Mouse (Mus musculus) neural tube, postnatal 0 days (tissue): ENCODE results near the gene Olfr432. TPM values are rescaled to one million over a fixed set of nuclear protein-coding genes. Genes with fewer than 3 reads are reported as not detected.

Source experiments
- polyA plus RNA-seq: library from polyadenylated mRNA; unstranded; fragments of >200 nt; fragmentation: Nextera tagmentation; extraction: Ambion mirVana; gene quantifications from 2 replicates; pipeline ENCODE4 v1.2.1, GENCODE M21; 2015

The Olfr432 gene
- not detected in 2 replicates for polyA plus RNA-seq

DNA sequence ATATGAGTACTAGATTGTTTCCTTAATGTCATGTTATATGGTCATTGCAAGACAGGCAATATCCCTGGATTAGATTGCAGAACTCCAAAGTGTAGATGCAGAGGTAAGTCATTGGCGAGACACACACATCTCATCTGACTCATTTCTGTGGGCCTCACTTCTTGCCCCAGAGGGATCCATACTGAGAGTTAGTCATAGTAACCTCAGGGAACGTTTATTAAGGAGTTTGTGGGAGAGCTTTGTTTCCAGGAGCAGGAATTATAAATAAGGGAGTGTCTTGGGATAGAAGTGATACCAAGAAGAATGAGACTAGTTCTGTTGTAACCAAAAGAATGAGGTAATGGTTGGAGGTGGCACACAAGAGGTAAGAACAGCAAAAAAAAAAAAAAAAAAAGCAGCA is at the start of gene Olfr432:
Gene Olfr432, plus strand, starts transcription at position 313 of the 400 bp plus-strand sequence.

DNA sequence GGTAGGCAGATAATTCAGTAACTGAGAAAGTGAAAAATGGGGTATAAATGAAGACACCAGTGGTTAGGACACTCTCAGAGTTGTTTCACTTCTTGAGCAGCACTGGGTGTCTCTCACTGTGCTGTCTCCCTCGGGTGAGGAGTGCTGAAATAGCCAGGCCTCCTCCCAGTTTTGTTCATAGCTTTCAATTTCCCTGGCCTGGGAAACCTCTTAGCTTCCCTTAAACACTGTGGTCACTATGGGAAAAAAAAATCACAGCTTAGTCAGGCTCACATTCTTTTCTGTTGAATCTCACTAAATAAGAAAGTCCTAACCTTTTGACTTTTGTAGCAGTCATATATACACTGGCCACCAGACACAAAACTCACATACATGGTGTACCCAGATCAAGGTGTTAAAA is 17.3 kb upstream of the Olfr432 start, which contains the start of gene Ifi205:
Gene Ifi205, minus strand, starts transcription at position 113 of the 400 bp plus-strand sequence.

DNA sequence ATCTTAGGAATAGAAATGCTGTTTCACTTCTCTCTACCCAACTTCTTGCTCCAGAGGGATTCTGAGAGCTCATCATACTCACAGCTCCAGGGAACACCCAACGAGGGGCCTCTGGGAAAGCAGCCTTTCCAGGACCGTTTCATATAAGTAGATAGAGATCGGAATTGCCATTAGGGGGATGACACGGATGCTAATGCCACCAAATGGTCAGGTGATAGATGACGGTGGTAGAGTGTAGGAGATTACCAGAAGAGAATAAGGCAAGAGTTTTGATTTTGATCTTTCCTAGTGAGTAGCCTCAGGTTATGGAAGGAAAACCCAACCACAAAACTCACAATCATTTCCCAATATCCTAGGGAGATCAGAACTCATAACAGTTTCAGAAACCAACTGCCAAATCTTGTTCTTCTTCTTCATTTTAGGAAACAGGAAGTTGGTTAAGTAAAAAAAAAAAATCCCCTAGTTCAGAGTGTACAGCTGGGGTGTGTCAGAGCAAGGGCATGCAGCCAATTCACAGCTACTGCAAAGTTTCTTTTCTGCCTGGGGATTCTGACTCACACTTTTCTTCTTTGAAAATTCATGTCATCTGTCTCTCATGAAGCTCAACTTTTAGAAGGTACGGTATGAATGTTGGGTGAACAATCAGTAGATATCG is 8.4 kb upstream of the Olfr432 start, which contains the start of gene Olfr433:
Gene Olfr433, plus strand, starts transcription at position 183 of the 655 bp plus-strand sequence.

DNA sequence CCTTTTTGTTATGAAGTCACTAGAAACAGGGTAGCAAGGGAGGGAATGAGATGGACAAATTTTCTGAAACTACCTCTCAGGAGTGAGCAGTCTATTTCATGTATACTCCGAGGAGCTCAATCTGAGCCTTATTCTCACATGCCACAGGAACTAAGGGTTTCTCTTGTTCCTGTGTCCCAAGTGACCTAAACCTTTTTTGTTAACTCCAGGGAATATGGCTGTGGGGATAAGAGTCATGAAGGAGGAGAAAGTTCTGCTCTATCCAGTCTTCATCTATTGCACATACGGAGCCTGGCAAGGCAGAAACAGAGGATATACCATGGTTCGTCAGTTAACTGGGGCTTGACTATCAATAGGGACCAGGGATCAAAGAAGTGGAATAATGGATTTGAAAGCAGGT is 17.3 kb downstream of the Olfr432 start, which contains the start of gene Olfr430:
Gene Olfr430, plus strand, starts transcription at position 301 of the 400 bp plus-strand sequence.

DNA sequence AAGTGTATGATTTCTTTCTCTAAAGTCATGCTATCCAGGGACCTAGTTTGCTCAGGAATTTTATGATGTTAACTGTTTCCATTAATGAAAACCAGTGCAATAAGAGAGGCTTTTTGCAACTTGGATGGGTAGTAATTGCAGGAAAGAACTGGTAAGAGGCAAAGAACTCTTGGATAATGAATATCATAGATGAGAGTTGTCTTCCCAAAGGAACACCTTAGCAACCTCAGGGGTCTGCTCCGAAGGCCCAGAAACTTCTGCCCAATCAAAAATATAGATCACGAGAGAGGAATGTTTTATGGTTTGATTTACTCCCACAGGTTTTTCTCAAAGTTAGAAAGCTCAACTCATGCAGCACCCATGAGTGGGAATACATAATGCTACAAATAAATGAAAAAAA is 35.0 kb downstream of the Olfr432 start, which contains the start of gene Olfr429:
Gene Olfr429, plus strand, starts transcription at position 301 of the 400 bp plus-strand sequence.

DNA sequence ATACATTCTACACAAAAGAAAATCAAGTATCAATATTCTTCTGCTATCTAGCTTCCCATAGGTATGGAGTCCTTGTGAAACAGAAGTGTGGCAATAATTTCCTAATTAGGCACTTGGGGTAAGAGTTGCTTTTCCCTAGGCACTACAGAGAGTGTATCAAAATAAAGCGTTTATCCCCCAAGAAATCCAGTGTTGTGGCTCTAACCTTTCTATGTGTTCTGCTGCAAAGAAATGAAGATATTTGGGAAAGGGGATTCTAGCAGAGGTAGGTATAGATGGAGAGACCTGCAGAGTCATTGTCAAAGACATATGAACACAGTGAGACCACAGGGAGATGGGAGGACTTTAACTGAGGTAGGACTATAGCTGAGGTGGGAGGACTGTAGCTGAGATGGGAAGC is 47.6 kb downstream of the Olfr432 start, which contains the start of gene Olfr427:
Gene Olfr427, plus strand, starts transcription at position 301 of the 400 bp plus-strand sequence.

Other genes starting within 250 kb of the Olfr432 start
- 0.77 and 0.89 TPM in 2 replicates for gene Ifi211, start 136.2 kb upstream of the Olfr432 start, polyA plus RNA-seq
- gene Mndal, start 106.7 kb upstream of the Olfr432 start, polyA plus RNA-seq, result 2.5 TPM in 2 replicates
- gene Ifi203, start 106.5 kb upstream of the Olfr432 start, polyA plus RNA-seq, result 0.94 and 2.3 TPM in 2 replicates
- gene Ifi202b, start 66.5 kb upstream of the Olfr432 start, polyA plus RNA-seq, result not detected in 2 replicates
- 0.12 TPM in 1 of 2 replicates, not detected in the other for gene Ifi205, start 17.4 kb upstream of the Olfr432 start, polyA plus RNA-seq
- not detected in 2 replicates for gene Olfr433, start 8.5 kb upstream of the Olfr432 start, polyA plus RNA-seq
- not detected in 2 replicates for gene Olfr430, start 17.4 kb downstream of the Olfr432 start, polyA plus RNA-seq
- not detected in 2 replicates for gene Olfr429, start 35.1 kb downstream of the Olfr432 start, polyA plus RNA-seq
- gene Olfr427, start 47.7 kb downstream of the Olfr432 start, polyA plus RNA-seq, result not detected in 2 replicates
- not detected in 2 replicates for gene Olfr231, start 72.0 kb downstream of the Olfr432 start, polyA plus RNA-seq
- gene Olfr424, start 82.3 kb downstream of the Olfr432 start, polyA plus RNA-seq, result not detected in 2 replicates
- not detected in 2 replicates for gene Olfr420, start 106.4 kb downstream of the Olfr432 start, polyA plus RNA-seq
- gene Spta1, start 123.6 kb downstream of the Olfr432 start, polyA plus RNA-seq, result not detected in 2 replicates
- not detected in 2 replicates for gene Olfr419, start 202.9 kb downstream of the Olfr432 start, polyA plus RNA-seq